Mouse (Mus musculus): ENCODE results near the gene Ccdc142. TPM values are rescaled to one million over a fixed set of nuclear protein-coding genes. Genes with fewer than 3 reads are reported as not detected.

Gene Ccdc142
- polyA plus RNA-seq, 1 experiment from 2014 or later: 7.0 TPM

GRCm38 (mm10) chr6:83120930-83121862, 19.8 kb downstream of the Ccdc142 start, which contains the start of gene Wbp1:
Gene Wbp1 (minus strand): TSS chr6:83121559.
- Histone ChIP-seq H3K27me3 (replicated peaks) (no peaks in the 10 kb centered on the region), H3K4me3 (replicated peaks) (peak within 1 kb of the TSS; percentile 83), H3K4me1 (peaks cover 66% of the 10 kb centered on the region), H3K36me3 (peaks cover 30% of the 10 kb centered on the region), H3K9me3 (replicated peaks) (no peaks in the 10 kb centered on the region), H3K9ac (replicated peaks) (peak within 1 kb of the TSS; percentile 92), H3K4me2 (peak within 1 kb of the TSS; percentile 97), H3K27ac (replicated peaks) (peak within 1 kb of the TSS; percentile 97)
- under 1% methylated on average over 38 of the region's 38 CpGs for WGBS
- peak; percentile 95 for ATAC-seq (ENCODE audit: low FRiP score)

DNA sequence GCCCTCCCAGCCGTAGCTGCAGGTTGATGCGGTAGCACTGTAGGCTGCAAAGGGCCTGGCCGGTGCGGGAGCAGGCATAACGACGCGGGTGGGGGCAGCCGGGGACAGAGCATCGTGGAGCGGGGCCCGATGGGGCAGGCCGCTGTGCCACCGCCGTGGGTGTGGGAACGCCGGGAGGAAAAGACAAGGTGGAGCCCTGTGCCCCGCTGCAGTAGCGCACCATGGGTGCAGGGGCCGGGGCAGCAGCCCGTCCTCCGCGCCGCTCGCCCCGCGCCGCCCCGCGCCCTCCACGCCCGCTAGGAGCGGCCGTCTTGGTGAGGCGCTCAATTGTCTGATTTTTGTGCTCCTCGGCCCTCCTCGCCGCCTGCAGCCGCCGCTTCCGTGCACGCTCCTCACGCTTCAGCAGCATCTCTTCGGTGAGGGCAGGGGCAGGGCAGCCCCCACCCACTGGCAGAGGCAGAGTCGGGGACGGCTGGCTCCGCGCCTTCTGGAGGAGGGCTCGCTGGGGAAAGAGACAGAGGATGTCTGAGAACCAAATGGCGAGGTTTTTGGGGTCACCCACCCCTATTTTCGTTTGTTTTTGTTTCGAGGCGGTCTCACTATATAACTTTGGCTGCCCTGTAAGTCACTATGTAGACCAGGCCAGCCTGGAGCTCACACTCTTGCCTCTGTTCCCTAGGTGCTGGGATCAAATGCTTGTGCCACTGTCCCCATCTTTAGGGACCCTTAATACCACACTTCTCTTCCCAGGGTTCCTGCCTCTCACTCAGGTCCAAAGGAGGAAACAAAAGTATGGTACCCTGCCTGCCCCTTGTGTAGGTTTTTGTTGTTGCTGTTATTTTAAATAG, 20.7 kb downstream of the Ccdc142 start:
- Histone ChIP-seq H3K4me3 (replicated peaks) (peak overlapping the region; percentile 83), H3K36me3 (peaks cover 27% of the 10 kb centered on the region), H3K9me3 (replicated peaks) (no peaks in the 10 kb centered on the region), H3K4me1 (peaks cover 58% of the 10 kb centered on the region), H3K27ac (replicated peaks) (peak overlapping the region; percentile 97), H3K4me2 (peak overlapping the region; percentile 97), H3K27me3 (replicated peaks) (no peaks in the 10 kb centered on the region), H3K9ac (replicated peaks) (peak overlapping the region; percentile 73)
- no peak; the same call in 1 of the 2 replicates for ATAC-seq (ENCODE audit: low FRiP score)
- WGBS: 3% methylated on average over 40 of the region's 52 CpGs

DNA sequence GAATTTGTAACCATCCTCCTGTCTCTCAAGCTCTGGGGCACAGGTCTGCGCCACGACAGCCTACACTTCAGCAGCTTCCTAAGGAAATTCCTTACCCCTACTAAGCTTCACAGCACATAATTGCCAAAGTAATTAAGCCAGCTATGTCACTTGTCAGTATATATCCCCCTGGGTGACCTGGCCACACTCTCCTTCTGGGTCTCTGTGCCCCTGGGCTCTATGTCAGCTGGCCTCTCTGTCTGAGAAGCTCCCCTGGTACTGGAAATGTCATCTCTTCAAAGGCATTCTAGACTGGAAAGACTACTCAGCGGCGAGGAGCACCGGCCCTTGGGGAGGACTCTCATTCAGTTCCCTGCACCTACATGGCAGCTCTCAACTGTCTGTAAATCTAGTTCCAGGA, 21.6 kb downstream of the Ccdc142 start:
- Histone ChIP-seq H3K9me3 (replicated peaks) (no peaks in the 10 kb centered on the region), H3K4me2 (peak overlapping the region; percentile 97), H3K27me3 (replicated peaks) (no peaks in the 10 kb centered on the region), H3K36me3 (peaks cover 19% of the 10 kb centered on the region), H3K9ac (replicated peaks) (no peak overlapping the region; the same call in 1 of the 2 replicates), H3K4me3 (replicated peaks) (no peak overlapping the region; the same call in 1 of the 2 replicates), H3K4me1 (peaks cover 49% of the 10 kb centered on the region), H3K27ac (replicated peaks) (no peak overlapping the region; the same call in 1 of the 2 replicates)
- ATAC-seq (ENCODE audit: low FRiP score): no peak
- WGBS: 69% methylated on average over 5 of the region's 5 CpGs

DNA sequence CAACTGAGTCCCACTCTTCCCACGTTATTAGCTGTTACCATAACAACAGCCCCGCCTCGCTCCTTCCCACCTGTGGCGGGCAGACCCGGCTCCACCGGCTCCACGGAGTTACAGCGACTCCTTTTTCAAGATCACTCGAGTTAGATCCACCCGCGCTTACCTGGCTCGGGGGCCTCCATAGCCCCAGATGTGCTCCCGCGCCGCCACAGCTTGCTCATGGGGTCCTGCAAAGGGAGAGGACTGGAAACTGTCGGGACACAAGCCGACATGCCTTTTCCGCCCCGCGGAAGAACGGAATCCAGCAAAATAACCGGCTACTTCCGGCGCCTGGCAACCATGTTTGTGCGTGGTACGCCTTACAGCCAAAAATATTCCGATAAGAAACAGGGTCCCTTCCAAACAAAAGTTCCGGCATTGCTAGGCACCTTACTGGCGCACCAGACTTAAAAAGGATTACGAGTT, 23.5 kb downstream of the Ccdc142 start:
- H3K9ac ChIP-seq (replicated peaks): peak overlapping the region; percentile 55
- ATAC-seq (ENCODE audit: low FRiP score): 0 out of 2 replicates have a peak, but pooled peaks have one; percentile 13
- H3K27ac ChIP-seq (replicated peaks): peak overlapping the region; percentile 54; the same call in 1 of the 2 replicates
- no peaks in the 10 kb centered on the region for H3K27me3 ChIP-seq (replicated peaks)
- no peaks in the 10 kb centered on the region for H3K9me3 ChIP-seq (replicated peaks)
- peaks cover 3% of the 10 kb centered on the region; the same call in 1 of the 2 replicates for H3K36me3 ChIP-seq
- WGBS: under 1% methylated on average over 30 of the region's 30 CpGs
- H3K4me2 ChIP-seq: peak overlapping the region; percentile 90
- peaks cover 37% of the 10 kb centered on the region for H3K4me1 ChIP-seq
- H3K4me3 ChIP-seq (replicated peaks): peak overlapping the region; percentile 72

- H3K27ac ChIP-seq (replicated peaks): peak within 1 kb of the TSS; percentile 54; the same call in 1 of the 2 replicates
- 23% methylated on average over 5 of the region's 5 CpGs for WGBS
- no peaks in the 10 kb centered on the region for H3K9me3 ChIP-seq (replicated peaks)
- H3K36me3 ChIP-seq: no peaks in the 10 kb centered on the region
- H3K9ac ChIP-seq (replicated peaks): peak within 1 kb of the TSS; percentile 55
- peak within 1 kb of the TSS; percentile 90 for H3K4me2 ChIP-seq
- no peak for ATAC-seq (ENCODE audit: low FRiP score)
- H3K27me3 ChIP-seq (replicated peaks): no peaks in the 10 kb centered on the region
- H3K4me1 ChIP-seq: peaks cover 32% of the 10 kb centered on the region
- peak within 1 kb of the TSS; percentile 72 for H3K4me3 ChIP-seq (replicated peaks)
Observed at GRCm38 (mm10) chr6:83125331-83125730, 23.9 kb downstream of the Ccdc142 start, which contains the start of gene Ino80b. Gene Ino80b (minus strand): TSS chr6:83125431.

- Histone ChIP-seq H3K36me3 (no peaks in the 10 kb centered on the region), H3K9ac (replicated peaks) (no peak overlapping the region), H3K27ac (replicated peaks) (no peak overlapping the region), H3K27me3 (replicated peaks) (no peaks in the 10 kb centered on the region; the same call in 1 of the 2 replicates), H3K4me2 (no peak overlapping the region), H3K4me3 (replicated peaks) (no peak overlapping the region), H3K9me3 (replicated peaks) (no peaks in the 10 kb centered on the region), H3K4me1 (peaks cover 21% of the 10 kb centered on the region)
- WGBS: 92% methylated on average over 5 of the region's 5 CpGs
- ATAC-seq (ENCODE audit: low FRiP score): no peak
Observed at GRCm38 (mm10) chr6:83127419-83127818, 26.0 kb downstream of the Ccdc142 start.

GRCm38 (mm10) chr6:83131469-83132034, 30.2 kb downstream of the Ccdc142 start:
- H3K27ac ChIP-seq (replicated peaks): no peak overlapping the region
- H3K4me2 ChIP-seq: no peak overlapping the region
- no peaks in the 10 kb centered on the region for H3K36me3 ChIP-seq
- peaks cover 8% of the 10 kb centered on the region for H3K4me1 ChIP-seq
- no peak for ATAC-seq (ENCODE audit: low FRiP score)
- 72% methylated on average over 6 of the region's 6 CpGs for WGBS
- H3K4me3 ChIP-seq (replicated peaks): no peak overlapping the region
- H3K9me3 ChIP-seq (replicated peaks): no peaks in the 10 kb centered on the region
- peaks cover 10% of the 10 kb centered on the region for H3K27me3 ChIP-seq (replicated peaks)
- H3K9ac ChIP-seq (replicated peaks): no peak overlapping the region

GRCm38 (mm10) chr6:83132176-83132919, 30.9 kb downstream of the Ccdc142 start:
- Histone ChIP-seq H3K4me1 (peaks cover 15% of the 10 kb centered on the region), H3K27me3 (replicated peaks) (peaks cover 11% of the 10 kb centered on the region), H3K4me3 (replicated peaks) (no peak overlapping the region), H3K27ac (replicated peaks) (no peak overlapping the region), H3K9ac (replicated peaks) (no peak overlapping the region), H3K9me3 (replicated peaks) (no peaks in the 10 kb centered on the region), H3K36me3 (no peaks in the 10 kb centered on the region), H3K4me2 (no peak overlapping the region)
- ATAC-seq (ENCODE audit: low FRiP score): no peak
- WGBS: 89% methylated on average over 9 of the region's 9 CpGs

DNA sequence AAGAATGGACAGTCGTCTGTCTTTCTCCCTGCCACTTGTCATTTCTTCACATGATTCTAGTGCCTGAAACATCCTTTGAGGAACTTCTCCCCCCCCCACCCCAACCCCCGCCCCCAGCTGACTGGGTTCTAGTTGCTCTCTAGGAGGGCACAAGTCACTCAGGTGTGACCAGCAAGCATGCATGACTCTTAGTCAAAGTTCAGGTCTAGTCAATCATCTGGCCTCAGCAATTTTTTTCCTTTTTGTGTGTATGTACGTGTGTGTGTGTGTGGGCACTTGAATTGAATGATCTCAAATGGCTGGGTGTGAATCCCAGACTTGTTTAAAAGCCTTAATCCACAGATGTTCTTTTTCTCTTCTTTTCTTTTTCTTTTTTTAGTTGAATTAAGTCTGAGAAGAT, 32.8 kb downstream of the Ccdc142 start:
- whole genome bisulfite sequencing: 71% methylated on average over 3 of the region's 3 CpGs
- no peak overlapping the region for H3K4me3 ChIP-seq (replicated peaks)

GRCm38 (mm10) chr6:83134951-83135513, 33.6 kb downstream of the Ccdc142 start, which contains the start of gene Rtkn:
Gene Rtkn (plus strand): TSS chr6:83135463.
- peaks cover 39% of the 10 kb centered on the region for H3K4me1 ChIP-seq
- peak within 1 kb of the TSS; percentile 29 for H3K4me3 ChIP-seq (replicated peaks)
- peaks cover 11% of the 10 kb centered on the region for H3K27me3 ChIP-seq (replicated peaks)
- no peaks in the 10 kb centered on the region for H3K9me3 ChIP-seq (replicated peaks)
- ATAC-seq (ENCODE audit: low FRiP score): no peak
- no peaks in the 10 kb centered on the region for H3K36me3 ChIP-seq
- H3K9ac ChIP-seq (replicated peaks): peak within 1 kb of the TSS; percentile 27; the same call in 1 of the 2 replicates
- peak within 1 kb of the TSS; percentile 47 for H3K4me2 ChIP-seq
- peak within 1 kb of the TSS; percentile 81; the same call in 1 of the 2 replicates for H3K27ac ChIP-seq (replicated peaks)
- whole genome bisulfite sequencing: 59% methylated on average over 7 of the region's 7 CpGs

More for the DNA sequence above, 32.8 kb downstream of the Ccdc142 start:
- H3K27ac ChIP-seq (replicated peaks): no peak overlapping the region
- peaks cover 32% of the 10 kb centered on the region for H3K4me1 ChIP-seq
- no peaks in the 10 kb centered on the region for H3K9me3 ChIP-seq (replicated peaks)
- H3K9ac ChIP-seq (replicated peaks): no peak overlapping the region
- peaks cover 11% of the 10 kb centered on the region for H3K27me3 ChIP-seq (replicated peaks)
- H3K4me2 ChIP-seq: no peak overlapping the region
- no peaks in the 10 kb centered on the region for H3K36me3 ChIP-seq
- no peak for ATAC-seq (ENCODE audit: low FRiP score)
